Mouse (Mus musculus) testis, postnatal 10 days (tissue): Measurements from ENCODE around the gene Nolc1.
A peak's percentile ranks its signal among the peaks of the same experiment; 100 is the strongest.

ENCODE experiments used
- DNase-seq: peaks from one replicate; pipeline ENCODE4 v3.0.0; 2021; ENCODE audit warnings: low spot score

Nolc1 gene

GRCm38 (mm10) chr19:46075616-46076607 is at the start of gene Nolc1:
TSS of gene Nolc1 (plus strand) at chr19:46075863.
- DNase-seq, result peak; percentile 99

GRCm38 (mm10) chr19:46026567-46026966 is 49.1 kb upstream of the Nolc1 start:
- DNase-seq, result peak; percentile 42

GRCm38 (mm10) chr19:46028747-46029320 is 46.8 kb upstream of the Nolc1 start:
- DNase-seq, result no peak

- DNase-seq, result no peak
Observed at GRCm38 (mm10) chr19:46029652-46030051, 46.0 kb upstream of the Nolc1 start.

- peak; percentile 37 for DNase-seq
Observed at GRCm38 (mm10) chr19:46030196-46030983, 45.3 kb upstream of the Nolc1 start.

- DNase-seq, result peak; percentile 42
Observed at GRCm38 (mm10) chr19:46031689-46032432, 43.8 kb upstream of the Nolc1 start.

- no peak for DNase-seq
Observed at GRCm38 (mm10) chr19:46032731-46033510, 42.7 kb upstream of the Nolc1 start.

GRCm38 (mm10) chr19:46033911-46034310 is 41.8 kb upstream of the Nolc1 start:
- no peak for DNase-seq

- DNase-seq, result no peak
Observed at GRCm38 (mm10) chr19:46035971-46036370, 39.7 kb upstream of the Nolc1 start.

- no peak for DNase-seq
Observed at GRCm38 (mm10) chr19:46036477-46037242, 39.0 kb upstream of the Nolc1 start.

GRCm38 (mm10) chr19:46037243-46037924 is 38.3 kb upstream of the Nolc1 start:
- DNase-seq, result no peak

- no peak for DNase-seq
Observed at GRCm38 (mm10) chr19:46037925-46038850, 37.5 kb upstream of the Nolc1 start.

- no peak for DNase-seq
Observed at GRCm38 (mm10) chr19:46038851-46039260, 36.8 kb upstream of the Nolc1 start.

GRCm38 (mm10) chr19:46039478-46039877 is 36.2 kb upstream of the Nolc1 start:
- peak; percentile 94 for DNase-seq

- DNase-seq, result no peak
Observed at GRCm38 (mm10) chr19:46040149-46040902, 35.3 kb upstream of the Nolc1 start.

- DNase-seq, result no peak
Observed at GRCm38 (mm10) chr19:46041299-46041932, 34.2 kb upstream of the Nolc1 start.

- DNase-seq, result peak; percentile 93
Observed at GRCm38 (mm10) chr19:46041933-46042475, 33.7 kb upstream of the Nolc1 start.
